Mouse (Mus musculus) ES-E14 (cell line): Measurements from ENCODE around the gene Olfr156.

Experiments used
- CHD2 ChIP-seq: IDR thresholded peaks from 2 replicates; pipeline ENCODE4 v1.6.1; 2014; ENCODE audit warnings: mild to moderate bottlenecking, low read depth, low read length, inconsistent platforms
- HCFC1 ChIP-seq: IDR thresholded peaks from 2 replicates; pipeline ENCODE4 v1.6.1; 2012; ENCODE audit warnings: low read length, inconsistent platforms, borderline replicate concordance; ENCODE audit not compliant: insufficient read depth
- ZC3H11A ChIP-seq: IDR thresholded peaks from 2 replicates; pipeline ENCODE4 v1.6.1; 2012; ENCODE audit warnings: low read depth, mild to moderate bottlenecking, inconsistent platforms, low read length, borderline replicate concordance

DNA sequence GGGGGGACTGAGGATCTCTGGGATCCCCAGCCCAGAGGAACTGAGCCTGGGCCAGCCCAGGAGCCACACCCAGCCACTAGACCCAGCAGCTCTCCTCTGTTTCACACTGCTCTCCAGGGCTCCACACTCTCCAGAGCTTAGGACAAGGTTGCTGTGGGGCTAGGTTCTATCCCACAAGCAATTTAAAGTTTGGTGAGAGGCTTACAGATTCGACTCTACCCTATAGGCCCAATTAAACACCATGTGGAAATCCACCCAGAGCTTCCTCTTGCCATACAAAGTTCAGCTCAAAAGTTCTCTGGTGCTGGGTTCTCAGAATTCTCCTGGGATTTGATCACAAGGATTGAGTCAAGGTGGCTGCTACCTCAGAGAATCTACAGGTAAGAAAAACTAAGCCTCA, 16.4 kb upstream of the Olfr156 start, which contains the start of gene Olfr157:
- no peak for TF ChIP-seq HCFC1
- no peak for TF ChIP-seq ZC3H11A
- TF ChIP-seq CHD2: no peak
